Mouse (Mus musculus) intestine, embryonic 14.5 days (tissue): ENCODE data around the gene Dock4. TPM values are rescaled to one million over a fixed set of nuclear protein-coding genes. Genes with fewer than 3 reads are reported as not detected.
A peak's percentile ranks its signal among the peaks of the same experiment; 100 is the strongest.

ENCODE experiments used
- ATAC-seq: fragments of 200-750 bp; cut with Nextera tagmentation; replicated peaks from 2 replicates; pipeline ENCODE4 v1.8.0; 2017; ENCODE audit warnings: low read depth, moderate number of reproducible peaks, moderate TSS enrichment, moderate library complexity; ENCODE audit not compliant: low FRiP score, low TSS enrichment
- DNase-seq: peaks from one replicate; pipeline ENCODE4 v3.0.0-alpha.2; 2018; ENCODE audit warnings: low spot score
- H3K27ac ChIP-seq: fragments of 300-500 bp; sonication (generic); 2 replicates; pipeline ENCODE4 v1.5.1; 2014; ENCODE audit warnings: low read depth, mild to moderate bottlenecking, control low read depth
- H3K27me3 ChIP-seq: fragments of 300-500 bp; sonication (generic); replicated peaks from 2 replicates; pipeline ENCODE4 v1.6.1; 2014; ENCODE audit warnings: low read length, control low read depth; ENCODE audit not compliant: control insufficient read depth, insufficient read depth
- H3K36me3 ChIP-seq: fragments of 300-500 bp; sonication (generic); 2 replicates; pipeline ENCODE4 v1.6.1; 2014; ENCODE audit warnings: low read length, control low read depth; ENCODE audit not compliant: control insufficient read depth, insufficient read depth
- H3K4me1 ChIP-seq: fragments of 300-500 bp; sonication (generic); replicated peaks from 2 replicates; pipeline ENCODE4 v1.6.1; 2014; ENCODE audit warnings: low read length, control low read depth, mixed read lengths; ENCODE audit not compliant: control insufficient read depth, insufficient read depth
- H3K4me2 ChIP-seq: fragments of 300-500 bp; sonication (generic); 2 replicates; pipeline ENCODE4 v1.6.1; 2014; ENCODE audit warnings: low read length
- H3K4me3 ChIP-seq: fragments of 300-500 bp; sonication (generic); 2 replicates; pipeline ENCODE4 v1.5.1; 2014; ENCODE audit warnings: low read depth, low read length, control low read depth, mixed read lengths
- H3K9ac ChIP-seq: fragments of 300-500 bp; sonication (generic); 2 replicates; pipeline ENCODE4 v1.6.1; 2014; ENCODE audit warnings: mild to moderate bottlenecking, low read length
- H3K9me3 ChIP-seq: fragments of 300-500 bp; sonication (generic); 2 replicates; pipeline ENCODE4 v1.6.1; 2016; ENCODE audit warnings: low read length, control low read depth; ENCODE audit not compliant: control insufficient read depth
- WGBS: fragments of 180-500 bp; shearing (Covaris S2); extraction: QIAGEN DNeasy Blood & Tissue Kit; methylation state at CpG from one replicate; pipeline ENCODE4 v1.1.7; 2014; 5-methylcytosine and 5-hydroxymethylcytosine counted together
- polyA plus RNA-seq: library from polyadenylated mRNA; unstranded; fragments of >200 nt; fragmentation: Nextera tagmentation; extraction: Ambion mirVana; gene quantifications from 2 replicates; pipeline ENCODE4 v1.2.1, GENCODE M21; 2014

The Dock4 gene
- polyA plus RNA-seq, 1 experiment from 2014 or later = 10.6 TPM

DNA sequence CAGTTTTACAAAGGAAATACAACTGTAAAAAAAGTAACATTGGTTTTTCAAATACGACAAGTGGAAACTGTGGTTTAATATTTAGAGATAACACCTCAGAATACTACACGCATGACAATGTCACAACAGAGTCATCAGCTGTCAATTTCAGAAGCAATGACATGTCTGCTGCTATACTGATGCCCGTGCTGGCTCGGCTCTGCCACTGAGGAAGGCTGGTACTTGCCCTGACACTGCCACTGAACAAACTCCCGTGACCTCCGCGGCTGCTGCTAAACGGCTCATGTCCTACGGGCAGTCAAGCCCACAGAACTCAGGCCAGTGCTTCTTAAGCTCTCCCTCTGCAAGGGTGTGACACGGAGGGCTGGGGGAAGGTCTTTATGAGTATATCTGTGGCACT is 18.1 kb upstream of the Dock4 start:
- no peak overlapping the region for H3K4me3 ChIP-seq
- 81% methylated on average over 10 of the region's 10 CpGs for WGBS
- no peak overlapping the region for H3K27ac ChIP-seq
- no peaks in the 10 kb centered on the region for H3K36me3 ChIP-seq
- H3K4me1 ChIP-seq = no peaks in the 10 kb centered on the region
- no peaks in the 10 kb centered on the region for H3K9me3 ChIP-seq
- no peaks in the 10 kb centered on the region for H3K27me3 ChIP-seq
- ATAC-seq = no peak
- no peak for DNase-seq
- no peak overlapping the region for H3K4me2 ChIP-seq
- H3K9ac ChIP-seq = no peak overlapping the region

DNA sequence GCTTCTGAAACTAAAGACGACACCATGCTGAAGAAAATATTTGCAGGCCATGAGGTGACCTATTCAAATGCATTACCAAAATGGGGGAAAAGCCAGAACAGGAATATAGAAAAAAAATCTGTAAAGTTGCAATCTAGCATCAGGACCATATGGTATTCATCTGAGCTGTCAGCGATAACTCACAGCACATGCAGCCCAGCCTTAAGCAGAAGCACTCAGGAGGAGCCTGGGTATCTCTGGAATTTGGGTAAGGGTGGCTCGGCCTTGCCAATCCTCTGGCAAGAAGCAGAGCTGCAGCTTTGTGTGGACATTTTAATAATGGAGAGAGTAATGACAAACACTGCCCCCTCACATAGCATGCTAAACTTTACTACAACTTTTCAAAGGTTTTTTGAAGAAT is 15.8 kb upstream of the Dock4 start:
- DNase-seq (no peak), ATAC-seq (no peak)
- no peaks in the 10 kb centered on the region for H3K9me3 ChIP-seq
- no peak overlapping the region for H3K4me3 ChIP-seq
- no peak overlapping the region for H3K4me2 ChIP-seq
- no peaks in the 10 kb centered on the region for H3K36me3 ChIP-seq
- no peak overlapping the region for H3K27ac ChIP-seq
- no peaks in the 10 kb centered on the region for H3K4me1 ChIP-seq
- H3K9ac ChIP-seq = no peak overlapping the region
- H3K27me3 ChIP-seq = no peaks in the 10 kb centered on the region
- 41% methylated on average over 3 of the region's 3 CpGs for WGBS

DNA sequence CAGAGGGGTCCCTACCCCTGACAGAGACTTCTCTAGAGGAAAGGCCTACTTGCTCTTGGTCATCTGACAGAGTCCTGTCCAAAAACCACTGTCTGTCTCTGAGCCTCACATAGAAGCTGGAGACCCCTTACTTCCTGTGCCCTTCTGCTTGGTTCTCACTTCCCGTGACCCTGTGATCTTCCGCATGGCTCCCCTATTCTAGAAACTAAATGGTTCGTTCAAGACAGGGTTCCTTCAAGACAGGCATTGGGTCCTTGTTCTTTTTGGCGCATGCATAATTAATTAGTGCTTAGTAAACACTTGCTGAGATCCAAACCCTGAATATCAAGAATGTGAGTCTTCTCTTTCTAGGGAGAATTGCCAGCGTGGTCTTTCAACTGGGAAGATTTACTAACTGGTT is 14.7 kb upstream of the Dock4 start:
- no peak overlapping the region for H3K4me2 ChIP-seq
- no peaks in the 10 kb centered on the region for H3K9me3 ChIP-seq
- no peak for DNase-seq
- no peak overlapping the region for H3K27ac ChIP-seq
- H3K9ac ChIP-seq = no peak overlapping the region
- no peak overlapping the region for H3K4me3 ChIP-seq
- H3K27me3 ChIP-seq = no peaks in the 10 kb centered on the region
- H3K36me3 ChIP-seq = no peaks in the 10 kb centered on the region
- no peak for ATAC-seq
- 71% methylated on average over 5 of the region's 5 CpGs for WGBS
- no peaks in the 10 kb centered on the region for H3K4me1 ChIP-seq

DNA sequence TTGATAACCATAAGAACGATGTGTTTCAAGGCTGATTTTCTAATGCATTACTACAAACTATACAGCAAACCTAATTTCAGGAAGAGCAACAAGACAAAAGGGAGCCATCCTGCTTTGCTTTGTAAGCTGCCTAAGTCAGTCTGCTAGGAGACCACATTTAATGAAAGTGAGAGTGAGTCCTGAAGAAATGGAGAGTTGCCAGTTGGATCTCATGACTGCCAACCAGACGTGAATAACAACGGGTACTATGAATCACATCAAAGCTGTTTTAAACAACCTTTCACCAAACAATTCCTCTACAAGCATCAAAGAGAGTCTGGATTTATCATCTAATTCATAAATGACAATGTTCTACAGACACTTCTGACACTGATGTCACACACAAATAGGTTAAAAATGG is 11.7 kb upstream of the Dock4 start:
- Histone ChIP-seq H3K9ac (no peak overlapping the region), H3K4me1 (no peaks in the 10 kb centered on the region), H3K9me3 (no peaks in the 10 kb centered on the region), H3K4me2 (no peak overlapping the region), H3K4me3 (no peak overlapping the region), H3K27ac (no peak overlapping the region), H3K36me3 (no peaks in the 10 kb centered on the region), H3K27me3 (no peaks in the 10 kb centered on the region)
- ATAC-seq = no peak
- DNase-seq = no peak
- WGBS = 60% methylated on average over 3 of the region's 3 CpGs

DNA sequence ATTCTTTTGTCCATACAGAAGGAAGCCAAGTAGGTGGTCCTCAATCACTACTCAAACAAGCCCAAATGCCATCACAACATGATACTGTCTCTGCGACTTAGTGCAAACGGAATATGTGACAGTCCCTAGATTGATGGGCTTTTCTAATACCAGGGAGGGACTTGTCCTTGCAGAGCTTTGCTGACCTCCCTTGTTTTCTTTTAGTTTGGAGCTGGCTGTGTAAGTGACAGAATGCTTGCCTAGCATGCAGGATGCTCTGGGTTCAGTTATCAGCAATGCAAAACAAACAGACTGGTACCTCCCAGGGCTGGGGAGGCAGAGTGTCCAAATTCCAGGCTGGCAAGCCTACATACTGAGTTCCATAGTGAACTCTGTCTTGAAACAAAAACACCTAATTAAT is 7.7 kb upstream of the Dock4 start:
- H3K9me3 ChIP-seq = no peaks in the 10 kb centered on the region
- no peak for DNase-seq

DNA sequence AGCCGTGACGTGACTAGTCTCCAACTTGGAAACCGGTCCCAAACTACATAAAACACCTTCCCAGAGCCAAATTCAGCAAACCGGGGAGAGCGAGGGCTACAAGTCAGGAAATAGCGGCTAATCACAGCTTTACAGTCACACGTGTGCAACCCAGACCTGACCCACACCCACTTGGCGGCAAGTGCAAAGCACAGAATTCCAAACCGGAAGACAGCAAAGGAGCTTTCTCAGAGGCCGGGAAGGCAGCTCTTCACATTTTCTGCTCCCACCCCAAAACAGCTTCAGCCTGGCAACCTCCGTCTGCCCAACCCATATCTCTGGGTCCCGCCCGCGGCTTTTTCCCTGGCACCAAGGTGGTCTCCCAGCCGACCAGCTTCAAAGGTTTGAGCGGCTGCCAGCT is 546 bp upstream of the Dock4 start:
- Histone ChIP-seq H3K27ac (no peak overlapping the region), H3K36me3 (no peaks in the 10 kb centered on the region), H3K27me3 (no peaks in the 10 kb centered on the region), H3K9ac (peak overlapping the region; percentile 49), H3K4me1 (peaks cover 29% of the 10 kb centered on the region), H3K4me3 (peak overlapping the region; percentile 87), H3K4me2 (peak overlapping the region; percentile 81), H3K9me3 (no peaks in the 10 kb centered on the region)
- ATAC-seq (peak; percentile 32), DNase-seq (no peak)
- WGBS = under 1% methylated on average over 16 of the region's 16 CpGs

More for the DNA sequence above, 7.7 kb upstream of the Dock4 start:
- H3K36me3 ChIP-seq = no peaks in the 10 kb centered on the region
- H3K4me3 ChIP-seq = no peak overlapping the region
- no peak overlapping the region for H3K4me2 ChIP-seq
- no peak overlapping the region for H3K27ac ChIP-seq
- ATAC-seq = no peak
- H3K4me1 ChIP-seq = peaks cover 6% of the 10 kb centered on the region; the same call in 1 of the 2 replicates
- no peaks in the 10 kb centered on the region for H3K27me3 ChIP-seq
- 28% methylated on average over 2 of the region's 2 CpGs for WGBS
- no peak overlapping the region for H3K9ac ChIP-seq

DNA sequence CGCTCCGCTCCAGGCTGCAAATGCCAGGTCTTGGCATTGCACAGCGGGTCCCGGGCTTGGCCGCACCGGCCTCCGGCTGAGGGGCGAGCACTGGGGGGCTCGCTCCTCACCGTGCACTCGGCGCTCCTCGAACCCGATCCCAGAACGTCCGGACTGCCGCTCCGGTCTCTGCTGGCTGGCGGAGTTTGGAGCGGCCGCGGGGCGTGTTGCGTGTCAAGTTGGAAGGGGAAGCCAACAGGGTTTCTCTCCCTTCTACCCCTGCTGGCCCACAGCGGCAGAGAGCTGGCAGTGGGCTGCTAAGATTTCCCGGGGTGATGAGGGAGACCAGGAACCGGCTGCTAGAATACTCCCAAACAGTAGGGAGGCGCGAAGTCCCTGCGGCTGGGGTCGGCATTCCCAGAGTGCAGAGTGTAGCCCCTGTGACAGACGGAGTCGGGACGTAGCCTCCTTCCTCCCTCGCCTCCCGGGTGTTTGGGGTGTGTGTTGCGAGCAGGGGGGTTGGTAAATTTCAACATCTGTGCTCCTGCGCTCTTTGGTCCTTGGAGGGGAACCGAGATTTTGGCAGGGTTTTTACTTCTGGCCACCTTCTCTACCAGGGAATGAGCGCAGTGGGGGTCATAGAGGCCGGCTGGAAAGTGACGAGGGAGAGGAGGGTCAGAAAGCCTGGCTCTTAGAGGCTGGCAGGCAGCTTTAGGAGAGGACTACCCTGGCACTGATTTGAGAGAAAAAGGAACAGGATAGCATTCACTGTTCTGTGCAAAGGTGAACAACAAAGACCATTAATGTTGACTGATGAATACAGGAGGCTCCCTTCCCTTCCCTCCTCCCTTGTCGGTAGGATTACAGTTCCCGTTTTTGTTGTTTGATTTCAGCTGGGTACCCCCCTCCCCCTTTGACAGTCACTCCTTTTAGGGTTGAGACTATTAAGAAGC is 964 bp downstream of the Dock4 start:
- 0% methylated on average over 44 of the region's 44 CpGs for WGBS
- no peaks in the 10 kb centered on the region for H3K9me3 ChIP-seq
- peaks cover 27% of the 10 kb centered on the region for H3K4me1 ChIP-seq
- H3K27me3 ChIP-seq = no peaks in the 10 kb centered on the region
- no peaks in the 10 kb centered on the region for H3K36me3 ChIP-seq
- peak overlapping the region; percentile 71; the same call in 1 of the 2 replicates for H3K27ac ChIP-seq
- DNase-seq (peak; percentile 86), ATAC-seq (peak; percentile 25)
- H3K4me2 ChIP-seq = peak overlapping the region; percentile 78
- peak overlapping the region; percentile 72 for H3K9ac ChIP-seq
- peak overlapping the region; percentile 87 for H3K4me3 ChIP-seq

DNA sequence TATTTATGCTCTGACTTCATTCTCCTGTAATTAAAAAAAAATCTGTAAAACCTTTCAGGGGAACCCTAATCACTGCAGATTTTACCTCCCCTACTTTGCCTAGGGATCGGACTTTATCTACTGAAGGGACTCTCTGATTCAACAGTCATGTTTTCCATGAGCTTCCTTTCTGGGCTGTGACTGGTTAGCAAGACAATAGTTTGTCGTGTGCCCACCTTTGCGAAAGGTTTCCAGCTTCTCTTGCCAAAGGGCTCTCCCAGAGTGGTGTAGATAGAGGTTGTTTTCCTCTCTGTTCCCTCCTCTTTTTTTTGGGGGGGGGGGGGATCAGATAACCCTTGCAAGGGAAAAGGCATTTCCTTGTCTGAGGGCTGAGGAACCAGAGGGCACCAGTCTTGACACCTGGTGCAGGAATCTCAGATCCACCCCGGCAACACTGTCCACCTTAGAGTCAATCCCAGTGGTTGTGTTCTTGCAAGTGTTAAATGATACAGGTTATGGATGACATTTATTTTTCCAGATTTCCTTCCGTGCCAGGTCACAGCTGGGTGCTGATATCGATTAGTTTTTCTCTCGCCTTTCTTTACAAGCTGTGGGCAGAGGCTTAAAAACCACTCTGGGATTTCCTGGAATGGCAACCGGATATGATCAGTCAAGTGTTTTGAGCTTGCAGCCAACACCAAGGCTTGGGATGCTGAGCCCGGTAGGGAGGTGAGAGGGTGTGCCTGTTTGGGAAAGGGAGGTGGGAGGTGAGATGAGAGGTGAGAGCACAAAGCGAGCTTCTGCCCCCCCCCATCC is 2.0 kb downstream of the Dock4 start:
- WGBS = 16% methylated on average over 10 of the region's 10 CpGs
- no peak overlapping the region for H3K27ac ChIP-seq
- peak overlapping the region; percentile 87 for H3K4me3 ChIP-seq
- no peak for ATAC-seq
- H3K4me2 ChIP-seq = peak overlapping the region; percentile 78
- H3K9me3 ChIP-seq = no peaks in the 10 kb centered on the region
- H3K27me3 ChIP-seq = no peaks in the 10 kb centered on the region
- no peaks in the 10 kb centered on the region for H3K36me3 ChIP-seq
- DNase-seq = peak; percentile 49
- peak overlapping the region; percentile 72 for H3K9ac ChIP-seq
- H3K4me1 ChIP-seq = peaks cover 22% of the 10 kb centered on the region
